Mouse (Mus musculus) cerebellum, adult 9-11 months (tissue): Measurements from ENCODE around the gene Ints2.

Experiments
- DNase-seq: peaks from one replicate; pipeline ENCODE4 v3.0.0; 2022

Ints2 gene

GRCm38 (mm10) chr11:86170743-86171142 lies 86.6 kb downstream of the Ints2 start:
- DNase-seq: no peak
